Mouse (Mus musculus): ENCODE data around the gene Txlna.

Gene Txlna

DNA sequence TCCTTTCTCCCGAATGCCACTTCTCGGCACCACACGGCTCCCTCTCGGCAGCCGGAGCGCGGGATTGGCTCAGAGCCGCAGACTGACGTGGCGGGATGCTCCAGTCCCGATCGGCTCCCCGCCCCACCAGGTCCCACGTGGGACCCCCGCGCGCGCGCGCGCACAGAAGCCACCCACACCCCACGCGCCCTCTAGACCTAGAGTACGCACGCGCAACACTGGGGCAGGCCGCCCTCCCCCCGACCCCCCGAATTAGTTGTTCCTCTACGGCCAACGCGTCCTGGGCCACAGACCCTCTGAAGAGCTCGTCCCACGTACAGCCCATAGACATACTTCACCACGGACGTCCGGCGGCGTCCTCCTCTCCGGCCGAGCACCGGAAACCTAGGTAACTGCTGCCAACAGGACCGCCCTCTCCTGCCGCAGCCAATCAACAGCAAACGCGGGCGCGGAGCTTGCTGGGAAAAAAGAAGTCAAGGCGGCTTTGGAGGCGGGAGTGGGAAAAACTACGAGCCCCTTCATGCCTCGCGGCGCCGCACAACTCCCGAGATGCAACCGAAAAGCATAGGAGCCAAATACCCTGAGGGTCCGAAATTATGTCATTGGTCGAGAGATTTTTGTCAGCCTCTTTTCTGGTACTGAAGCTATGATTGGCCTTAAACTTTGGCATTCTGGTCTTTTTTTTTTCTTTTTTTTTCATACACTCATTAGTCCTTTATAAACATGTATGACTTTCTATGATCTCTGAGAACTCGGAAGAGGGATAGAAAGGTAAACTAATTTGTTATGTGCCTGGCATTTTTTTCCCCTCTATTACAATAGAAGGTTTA, at the start of gene Txlna:
Gene Txlna, minus strand, starts transcription at position 428 of the 830 bp plus-strand sequence.
- DNase-seq (ENCODE audit: low spot score): peak; percentile 96

DNA sequence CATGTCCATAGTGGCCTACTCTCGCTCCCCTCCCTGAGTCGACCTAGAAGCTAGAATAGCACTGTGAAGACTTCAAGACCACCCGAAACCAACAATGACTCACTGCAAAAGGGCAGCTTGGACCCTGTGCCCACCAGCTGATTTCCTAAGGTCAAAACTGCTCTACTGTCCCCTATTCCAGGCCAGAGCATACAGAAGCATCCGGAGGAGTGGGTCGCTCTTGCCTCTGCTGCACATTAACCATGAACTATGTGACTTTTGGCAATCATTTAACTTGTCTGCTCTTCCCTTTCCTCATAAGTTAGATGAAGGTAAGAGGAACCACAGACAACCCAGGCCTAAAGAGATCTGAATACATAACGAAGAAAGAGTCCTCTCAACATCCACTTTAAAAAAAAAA, 43.7 kb upstream of the Txlna start:
- no peak for DNase-seq (ENCODE audit: low spot score)

DNA sequence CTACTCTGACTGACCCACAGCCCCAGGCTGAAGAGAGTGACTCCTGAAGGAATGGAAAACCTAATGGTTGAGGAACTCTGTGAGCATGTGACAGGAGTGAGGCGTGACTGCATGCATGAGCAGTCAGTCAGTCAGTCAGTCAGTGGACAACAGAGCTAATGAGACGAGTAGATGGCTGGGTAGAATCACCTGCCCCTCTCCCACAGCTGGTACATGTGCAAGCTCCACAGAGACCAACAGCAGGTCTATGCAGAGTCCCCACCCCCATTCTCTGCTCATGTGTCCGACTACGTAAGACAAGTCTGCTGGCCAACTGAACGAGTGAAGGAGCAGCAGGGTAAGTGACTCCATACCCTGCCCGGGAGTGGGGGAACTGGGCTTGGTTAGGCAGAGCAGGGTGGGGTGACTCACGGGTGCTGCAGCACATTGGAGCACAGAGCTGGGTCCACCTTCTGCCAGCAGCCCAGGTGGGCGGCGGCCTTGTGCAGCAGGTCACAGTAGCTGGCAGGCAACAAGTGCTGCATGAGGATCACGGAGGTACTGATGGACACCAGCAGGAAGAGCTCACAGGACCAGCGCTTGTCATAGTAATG, 43.1 kb upstream of the Txlna start:
- DNase-seq (ENCODE audit: low spot score): no peak

DNA sequence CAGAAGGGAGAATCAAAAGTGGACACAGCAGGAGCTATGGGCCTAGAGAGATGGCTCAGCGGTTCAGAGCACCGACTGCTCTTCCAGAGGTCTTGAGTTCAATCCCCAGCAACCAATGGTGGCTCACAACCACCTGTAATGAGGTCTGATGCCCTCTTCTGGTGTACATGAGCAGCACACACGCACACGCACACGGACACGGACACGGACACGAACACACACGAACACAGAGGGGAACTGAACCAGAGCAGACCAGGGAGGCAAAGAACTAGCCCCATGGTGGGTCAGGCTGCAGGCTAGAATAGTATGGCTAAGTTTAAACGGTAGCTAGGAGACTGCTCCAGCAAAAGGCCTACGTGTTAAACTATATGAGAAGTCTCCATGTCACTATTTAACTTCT, 41.0 kb upstream of the Txlna start:
- DNase-seq (ENCODE audit: low spot score): no peak

DNA sequence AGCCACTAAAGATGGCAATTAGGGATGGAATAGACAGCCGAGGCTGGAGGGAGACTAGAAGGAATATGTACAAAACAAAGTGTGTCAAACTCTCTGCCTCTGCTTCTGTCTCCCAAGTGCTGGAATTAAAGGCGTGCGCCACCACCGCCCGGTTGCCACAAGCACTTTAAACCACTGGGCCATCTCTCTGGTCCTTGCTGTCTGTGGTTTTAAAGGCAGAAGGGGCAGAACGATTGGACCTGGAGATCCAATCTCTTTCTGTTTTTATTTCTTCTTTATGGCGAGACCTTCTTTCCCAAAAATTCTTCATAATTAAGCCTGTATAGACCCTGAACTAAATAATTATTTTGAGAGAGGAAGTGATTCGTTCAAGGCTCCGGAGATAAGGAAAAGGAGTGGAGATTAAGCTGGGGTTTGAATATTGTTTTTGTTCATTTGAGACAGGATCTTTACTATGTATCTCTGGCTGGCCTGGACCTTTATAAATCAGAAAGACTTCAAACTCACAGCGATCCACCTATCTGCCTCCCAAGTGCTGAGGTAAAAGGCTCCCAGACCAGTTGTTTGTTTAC, 32.1 kb upstream of the Txlna start:
- no peak for DNase-seq (ENCODE audit: low spot score)

DNA sequence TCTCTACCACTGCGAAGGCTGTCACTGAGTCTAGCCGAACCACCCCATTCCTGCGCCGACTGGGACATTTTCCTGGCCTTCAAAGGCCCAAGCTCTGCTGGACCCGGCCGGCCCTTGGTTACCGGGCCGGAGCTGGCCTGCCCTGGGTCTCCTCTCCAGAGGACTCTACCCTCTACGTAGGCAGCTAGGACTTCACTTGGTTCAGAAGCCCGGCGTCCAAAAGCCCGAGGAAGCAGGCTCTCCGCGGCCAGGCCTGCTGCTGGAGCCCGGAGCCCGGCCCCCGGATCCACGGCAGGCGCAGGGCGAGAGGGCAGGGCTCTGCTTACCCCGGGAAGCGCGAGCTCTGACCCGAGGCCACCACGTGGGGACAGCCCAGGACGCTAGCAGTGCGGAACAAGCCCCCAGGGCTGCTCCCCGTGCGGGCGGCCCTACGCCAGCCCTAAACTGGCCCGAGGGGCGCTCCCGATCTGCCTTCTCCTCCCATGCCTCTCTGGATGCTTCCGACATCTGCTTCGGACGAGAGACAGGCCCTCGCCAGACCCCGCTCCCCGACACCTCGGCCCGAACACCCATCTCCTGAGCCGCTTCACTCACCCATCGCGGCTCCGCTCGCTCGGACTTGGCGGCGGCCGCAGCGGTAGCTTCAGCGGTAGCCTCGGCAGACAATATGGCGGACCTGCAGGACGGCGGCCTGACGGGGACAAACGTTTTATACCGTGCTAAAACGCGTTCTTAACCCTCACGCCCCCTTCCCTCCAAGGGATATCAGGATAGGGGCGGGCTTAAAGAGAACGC, 31.4 kb upstream of the Txlna start, which contains the start of gene Kpna6:
Gene Kpna6, minus strand, starts transcription at position 685 of the 795 bp plus-strand sequence.
- DNase-seq (ENCODE audit: low spot score): peak; percentile 81

DNA sequence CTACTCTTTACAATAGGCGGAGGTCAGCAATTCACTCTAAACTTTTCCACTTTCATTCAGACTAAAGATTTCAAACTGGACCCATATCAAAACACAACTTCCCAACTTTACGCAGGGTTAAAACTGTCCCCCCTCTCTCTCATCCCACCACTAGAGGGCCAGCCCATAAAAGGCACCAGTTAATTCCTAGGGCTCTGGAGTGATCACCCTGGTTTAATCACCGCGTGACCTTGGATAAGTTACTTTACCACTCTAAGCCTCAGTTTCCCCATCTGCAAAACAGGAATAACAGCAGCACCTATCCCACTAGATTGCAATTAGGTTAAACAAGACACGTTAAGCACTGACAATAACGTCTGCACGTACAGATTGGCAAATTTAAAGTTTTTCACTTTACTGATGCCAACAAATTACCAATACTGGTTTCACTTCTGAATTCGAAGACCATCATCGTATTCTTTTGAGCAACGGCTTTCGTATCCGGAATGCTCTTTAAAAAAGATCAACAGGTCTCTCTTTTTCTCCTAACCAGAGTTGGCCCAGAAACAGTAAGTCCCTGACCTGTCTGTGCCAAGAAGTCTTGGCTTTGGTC, 30.7 kb upstream of the Txlna start:
- no peak for DNase-seq (ENCODE audit: low spot score)

DNA sequence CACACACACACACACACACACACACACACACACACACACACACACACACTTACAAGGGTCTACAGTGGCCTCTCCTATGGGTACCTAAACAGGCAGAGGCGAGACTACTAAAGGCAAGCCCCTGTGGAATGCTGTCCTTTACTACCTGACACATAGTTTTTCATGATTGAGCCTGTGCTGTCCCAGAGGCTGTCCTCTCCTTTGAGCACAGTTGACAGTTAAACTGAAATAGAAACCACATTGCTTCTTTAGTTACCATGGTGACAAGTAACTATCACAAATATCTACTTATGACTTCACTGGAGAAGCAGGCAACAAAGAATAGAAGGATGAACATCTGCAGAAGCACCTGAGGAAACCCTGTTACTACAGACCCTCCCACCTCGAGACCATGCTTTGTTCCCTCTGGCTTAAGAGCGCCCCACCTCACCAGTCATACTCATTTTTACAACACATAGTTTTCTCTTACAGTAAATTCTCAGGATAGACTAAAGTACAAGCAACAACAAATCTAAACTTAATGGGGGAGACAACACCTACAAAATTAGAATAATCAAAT, 21.5 kb upstream of the Txlna start:
- DNase-seq (ENCODE audit: low spot score): no peak

DNA sequence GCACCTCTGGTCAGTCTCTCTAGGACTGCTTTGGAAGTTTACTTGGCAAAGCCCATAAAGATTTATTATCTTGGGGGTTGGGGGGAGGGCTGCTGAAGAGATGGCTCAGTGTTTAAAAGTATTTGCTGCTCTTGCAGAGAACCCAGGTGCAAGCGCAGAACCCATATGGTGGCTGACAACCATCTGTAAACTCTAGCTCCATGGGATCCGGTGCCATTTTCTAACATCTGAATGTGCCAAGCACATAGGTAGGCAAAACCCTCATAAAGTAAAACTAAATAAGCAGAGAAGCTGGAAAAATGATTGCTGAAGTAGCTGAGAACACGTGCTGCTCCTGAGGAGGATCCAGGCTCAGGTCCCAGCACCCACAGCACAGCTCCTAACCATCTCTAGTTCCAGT, 20.7 kb upstream of the Txlna start:
- DNase-seq (ENCODE audit: low spot score): no peak

DNA sequence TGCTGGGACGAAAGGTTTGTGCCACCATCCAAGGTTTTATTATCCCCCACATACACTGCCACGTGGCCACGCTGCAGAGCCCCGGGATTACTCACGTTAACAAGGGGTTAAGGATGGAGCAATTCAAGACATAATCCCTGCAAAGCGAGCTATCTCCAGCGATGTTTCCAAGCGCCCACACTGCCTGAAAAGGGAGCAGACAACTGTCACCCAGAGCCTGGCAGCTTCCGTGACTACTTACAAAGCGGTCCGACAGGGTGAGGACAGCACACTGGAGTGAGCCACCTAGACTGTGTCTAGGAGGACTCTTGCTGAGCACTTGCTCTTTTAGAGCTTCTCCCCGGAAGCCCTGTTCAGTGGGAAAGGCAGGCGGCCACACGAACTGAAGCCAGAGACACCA, 13.9 kb upstream of the Txlna start:
- DNase-seq (ENCODE audit: low spot score): no peak

DNA sequence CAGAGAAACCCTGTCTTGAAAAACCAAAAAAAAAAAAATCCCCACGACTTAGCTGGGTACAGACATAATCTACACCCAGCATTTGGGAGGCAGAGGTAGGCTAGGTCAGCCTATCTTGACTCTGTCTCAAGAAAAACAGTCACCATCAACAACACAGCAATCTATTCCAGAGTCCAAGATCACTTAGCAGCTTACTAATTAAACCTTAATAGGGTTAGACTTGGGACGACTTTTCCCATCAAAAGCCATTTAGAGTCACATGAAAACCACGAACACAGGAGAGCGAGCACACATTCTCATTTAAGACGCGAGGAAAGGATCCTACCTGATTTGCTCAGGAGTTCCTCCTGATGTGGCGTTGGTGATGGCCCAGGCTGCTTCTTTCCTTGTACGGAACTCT, 9.5 kb upstream of the Txlna start:
- no peak for DNase-seq (ENCODE audit: low spot score)

DNA sequence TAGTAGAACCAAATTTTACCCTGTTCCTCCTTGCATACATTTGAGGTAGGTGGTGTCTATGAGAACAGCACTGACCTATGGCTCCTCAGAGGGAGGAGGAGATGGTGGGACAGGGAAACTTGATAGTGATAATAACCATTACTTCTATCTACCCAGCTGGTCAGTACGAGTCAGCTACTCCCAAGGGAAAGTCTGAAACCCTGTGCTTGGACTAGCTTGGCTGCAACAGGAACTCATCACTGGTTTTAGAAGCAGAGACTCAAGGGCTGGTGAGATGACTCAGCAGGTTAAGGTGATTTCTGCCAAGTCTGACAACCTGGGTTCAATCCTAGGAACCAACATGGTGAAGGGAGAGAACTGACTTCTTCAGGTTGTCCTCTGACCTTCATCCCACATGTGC, 7.8 kb upstream of the Txlna start:
- no peak for DNase-seq (ENCODE audit: low spot score)

DNA sequence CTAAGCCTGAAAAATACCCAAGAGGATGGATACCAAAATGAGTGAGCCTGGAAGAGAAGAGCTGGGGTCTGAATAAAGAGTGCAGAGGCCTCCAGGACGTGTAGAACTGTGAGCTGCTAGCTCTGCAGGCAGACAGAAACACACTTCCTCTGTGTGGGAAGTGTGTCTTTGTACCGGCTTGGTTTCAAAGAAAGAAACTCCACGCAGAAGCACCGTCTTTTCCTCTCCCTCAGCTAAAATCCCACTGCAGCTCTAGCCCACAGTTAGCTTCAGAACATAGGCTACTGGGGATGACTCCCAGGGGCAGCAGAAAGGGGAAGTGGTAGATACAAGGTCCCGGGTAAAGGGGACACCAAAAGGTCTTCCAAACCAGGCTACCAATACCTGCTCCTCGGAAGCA, 4.3 kb upstream of the Txlna start:
- no peak for DNase-seq (ENCODE audit: low spot score)

DNA sequence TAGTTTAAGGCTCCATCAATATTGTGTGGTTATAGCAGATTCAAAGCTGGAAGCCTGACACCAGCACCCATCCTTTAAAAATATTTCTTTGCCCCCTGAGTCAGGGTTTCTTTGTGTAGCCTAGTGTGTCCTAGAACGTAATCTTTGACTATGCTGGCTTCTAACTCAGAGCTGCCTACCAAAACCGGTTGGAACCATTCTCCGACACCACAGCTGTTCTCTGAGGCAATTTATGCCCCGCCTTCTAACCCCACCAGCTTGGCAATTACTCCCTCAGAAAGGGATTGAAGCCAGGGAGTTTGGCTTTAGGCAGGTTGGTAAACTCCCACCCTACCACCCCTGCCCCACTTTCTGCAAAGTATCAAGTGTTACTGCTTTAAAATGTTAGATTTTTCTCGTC, 891 bp upstream of the Txlna start:
- DNase-seq (ENCODE audit: low spot score): no peak

DNA sequence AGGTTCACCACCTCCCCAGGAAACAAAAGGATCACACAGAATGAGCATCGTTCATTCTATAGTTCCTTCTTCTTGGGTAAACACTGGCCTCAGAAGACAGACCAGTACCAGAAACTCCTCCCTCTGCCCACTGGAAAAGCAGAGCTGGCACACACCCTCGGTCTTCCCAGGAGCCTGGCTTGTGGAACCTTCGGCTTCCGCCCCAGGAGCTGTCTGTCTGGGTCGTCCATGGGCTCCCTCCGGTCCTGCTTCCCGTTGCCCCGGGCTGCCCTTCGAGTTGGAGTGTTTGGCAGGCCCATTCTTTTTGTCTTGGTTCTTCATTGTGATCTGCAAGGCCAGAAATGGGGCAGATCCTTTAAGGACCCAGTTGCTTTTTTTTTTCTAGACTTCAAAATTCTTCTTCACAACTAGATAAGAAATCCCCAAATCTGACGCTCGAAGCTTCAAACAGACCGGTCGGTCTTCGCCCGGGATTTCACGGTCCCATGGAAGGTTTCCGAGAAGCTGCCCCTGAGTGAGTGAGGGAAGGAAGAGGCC, 696 bp downstream of the Txlna start:
- peak; percentile 26 for DNase-seq (ENCODE audit: low spot score)

DNA sequence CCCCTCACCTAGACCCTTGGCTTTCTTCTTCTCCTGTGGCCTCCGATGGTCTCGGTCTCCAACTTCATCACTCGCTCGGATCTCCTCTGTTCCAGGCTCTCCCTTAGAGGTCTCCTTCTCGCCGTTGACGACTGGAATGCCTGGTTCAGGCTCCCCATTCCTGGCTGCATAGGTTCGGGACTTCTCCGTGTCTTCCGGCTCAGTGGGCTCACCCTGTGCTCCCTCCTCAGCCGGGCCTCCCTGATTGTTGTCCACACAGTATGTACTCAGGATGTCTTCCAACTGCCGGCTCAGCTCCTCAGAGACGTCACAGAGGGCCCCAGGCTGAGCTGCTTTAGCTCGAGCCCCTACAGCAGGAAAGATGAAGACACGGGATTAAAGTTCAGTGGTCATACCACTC, 1.6 kb downstream of the Txlna start:
- no peak for DNase-seq (ENCODE audit: low spot score)

DNA sequence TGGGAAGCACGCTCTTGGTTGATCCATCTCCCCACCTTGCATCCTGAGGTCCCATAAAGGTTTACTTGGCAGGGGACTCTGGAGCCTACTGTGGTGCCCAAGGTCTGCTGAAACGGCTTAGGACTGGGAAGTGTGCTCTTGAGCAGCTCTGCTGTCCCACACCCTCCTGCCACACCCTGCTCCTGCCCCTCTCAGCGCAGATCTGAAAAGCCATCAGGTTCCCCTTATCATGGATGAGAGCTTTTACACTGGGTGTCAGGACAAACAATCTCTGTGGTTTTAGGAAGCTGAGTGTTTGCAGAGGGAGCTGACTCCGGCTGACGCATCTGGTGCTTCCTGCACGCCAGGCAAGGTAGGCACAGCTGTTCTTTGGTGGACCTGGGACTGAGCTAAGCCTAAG, 7.0 kb downstream of the Txlna start:
- DNase-seq (ENCODE audit: low spot score): no peak

DNA sequence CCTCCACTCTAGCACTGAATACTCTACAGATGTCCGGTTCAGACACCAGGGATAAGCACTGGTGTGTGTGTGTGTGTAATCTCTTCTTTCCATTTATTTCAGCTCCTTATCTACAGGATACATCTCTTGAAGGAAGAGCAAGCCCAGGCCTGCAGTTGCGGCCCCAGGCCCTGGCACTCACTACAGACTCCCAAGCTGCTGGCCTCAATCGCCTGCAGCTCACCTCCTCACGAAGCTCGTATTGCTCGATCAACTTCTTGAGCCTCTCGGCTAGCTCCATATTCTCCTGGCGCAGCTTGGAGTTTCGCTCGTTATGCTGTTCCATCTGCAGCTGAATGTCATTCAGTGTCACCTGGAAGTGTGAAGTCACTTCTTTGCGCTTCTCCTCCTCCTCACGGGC, 9.0 kb downstream of the Txlna start:
- no peak for DNase-seq (ENCODE audit: low spot score)

DNA sequence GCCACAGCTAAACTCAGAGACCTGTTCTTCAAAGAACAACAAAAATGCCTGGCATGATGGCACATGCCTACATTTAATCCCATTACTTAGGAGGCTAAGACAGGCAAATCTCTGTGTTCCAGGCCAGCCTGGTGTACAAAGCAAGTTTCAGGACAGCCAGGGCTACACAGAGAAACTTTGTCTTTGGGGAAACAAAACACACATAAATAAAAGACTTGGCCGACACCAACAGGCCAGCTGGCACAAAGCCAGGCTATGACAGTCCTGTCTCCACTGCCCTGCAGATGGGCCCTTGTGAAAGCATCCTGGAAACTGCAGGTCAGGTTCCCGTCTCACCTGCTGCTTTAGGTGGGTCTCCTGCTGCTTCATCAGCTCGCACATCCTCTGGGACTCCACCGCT, 9.9 kb downstream of the Txlna start:
- no peak for DNase-seq (ENCODE audit: low spot score)

DNA sequence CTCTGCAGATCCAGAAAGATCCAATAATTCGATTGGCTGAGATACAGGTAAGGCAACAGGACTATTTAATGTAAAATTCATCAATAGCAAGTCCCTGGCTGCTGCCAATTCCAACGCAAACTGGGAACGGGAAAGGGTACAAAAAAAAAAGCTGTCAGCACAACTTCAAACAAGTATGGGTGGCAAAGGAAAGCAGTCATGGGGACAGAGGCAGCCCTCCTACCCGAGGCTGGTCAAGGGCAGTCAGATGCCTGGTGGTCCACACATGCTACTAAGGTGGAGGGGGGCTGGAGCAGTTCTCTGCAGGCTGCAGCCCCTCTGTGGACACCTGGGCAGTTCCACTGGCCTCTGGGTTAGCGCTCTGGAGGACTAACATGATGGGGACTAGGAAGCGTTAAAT, 14.8 kb downstream of the Txlna start:
- DNase-seq (ENCODE audit: low spot score): no peak

DNA sequence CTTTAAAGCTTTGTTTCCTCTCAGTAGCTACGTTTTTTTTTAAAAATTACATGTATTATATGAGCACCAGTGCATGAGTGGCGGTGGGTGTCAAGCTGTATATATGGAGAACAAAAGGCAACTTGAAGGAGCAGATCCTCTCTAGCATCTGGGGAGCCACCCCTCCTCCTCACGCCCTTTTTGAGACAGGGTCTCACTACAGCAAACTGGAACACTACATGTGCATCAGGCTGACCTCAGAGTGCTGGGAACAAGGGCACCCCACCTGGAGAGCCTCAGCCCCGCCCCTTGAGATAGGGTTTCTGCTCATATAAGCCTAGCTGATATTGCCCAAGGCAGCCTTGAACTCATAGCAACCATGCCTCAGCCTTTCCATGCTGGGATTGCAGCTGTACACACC, 15.4 kb downstream of the Txlna start:
- DNase-seq (ENCODE audit: low spot score): no peak

DNA sequence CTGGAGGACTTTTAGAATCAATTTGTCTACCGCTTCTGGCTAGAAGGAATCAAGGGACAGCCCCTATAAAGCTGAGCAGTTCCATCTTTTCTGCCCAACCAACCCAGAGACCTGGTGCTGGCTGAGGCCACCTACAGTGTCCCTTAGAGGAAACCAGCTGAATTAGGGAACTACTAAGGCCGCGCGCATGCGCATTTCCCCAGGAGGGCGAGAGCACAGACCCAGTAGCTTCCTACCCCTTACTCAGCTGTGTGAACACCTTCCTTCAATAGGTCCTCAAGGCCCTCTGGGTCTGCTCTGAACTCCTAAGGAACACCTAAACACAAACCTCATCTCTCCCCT, 15.9 kb downstream of the Txlna start:
- no peak for DNase-seq (ENCODE audit: low spot score)
